Mouse (Mus musculus): ENCODE results near the gene Ctss. TPM values are rescaled to one million over a fixed set of nuclear protein-coding genes. Genes with fewer than 3 reads are reported as not detected.
"Not testable (repeated sequence)": the region's sequence is repeated elsewhere in the genome, so short reads cannot be mapped to it uniquely, and the experiment has no call there.

The Ctss gene
- polyA plus RNA-seq, 1 experiment: 68.2 TPM

- 86% methylated on average over 6 of the region's 6 CpGs for whole genome bisulfite sequencing
- no peak for DNase-seq (ENCODE audit: low read depth, low spot score)
Observed at GRCm38 (mm10) chr3:95529814-95530213, 3.2 kb downstream of the Ctss start.

GRCm38 (mm10) chr3:95531025-95531424 is 4.4 kb downstream of the Ctss start:
- WGBS: 97% methylated on average over 1 of the region's 1 CpGs
- DNase-seq (ENCODE audit: low read depth, low spot score): no peak

- 90% methylated on average over 5 of the region's 5 CpGs for WGBS
- no peak for DNase-seq (ENCODE audit: low read depth, low spot score)
Observed at GRCm38 (mm10) chr3:95533364-95533763, 6.8 kb downstream of the Ctss start.

GRCm38 (mm10) chr3:95534927-95535326 is 8.3 kb downstream of the Ctss start:
- DNase-seq (ENCODE audit: low read depth, low spot score): no peak
- WGBS: 88% methylated on average over 1 of the region's 1 CpGs

GRCm38 (mm10) chr3:95538936-95539335 is 12.3 kb downstream of the Ctss start:
- DNase-seq (ENCODE audit: low read depth, low spot score): no peak
- 80% methylated on average over 10 of the region's 10 CpGs for WGBS

- 93% methylated on average over 4 of the region's 4 CpGs for WGBS
Observed at GRCm38 (mm10) chr3:95539837-95540236, 13.3 kb downstream of the Ctss start.

GRCm38 (mm10) chr3:95541186-95541585 is 14.6 kb downstream of the Ctss start:
- 76% methylated on average over 2 of the region's 2 CpGs for WGBS
- DNase-seq (ENCODE audit: low read depth, low spot score): not testable (repeated sequence)

More at GRCm38 (mm10) chr3:95539837-95540236, 13.3 kb downstream of the Ctss start:
- DNase-seq (ENCODE audit: low read depth, low spot score): no peak

- no peak for DNase-seq (ENCODE audit: low read depth, low spot score)
Observed at GRCm38 (mm10) chr3:95542171-95542570, 15.6 kb downstream of the Ctss start.

GRCm38 (mm10) chr3:95542981-95543380 is 16.4 kb downstream of the Ctss start:
- 75% methylated on average over 7 of the region's 7 CpGs for WGBS
- DNase-seq (ENCODE audit: low read depth, low spot score): no peak

GRCm38 (mm10) chr3:95550176-95550575 is 23.6 kb downstream of the Ctss start:
- DNase-seq (ENCODE audit: low read depth, low spot score): no peak
- 82% methylated on average over 1 of the region's 1 CpGs for WGBS

- DNase-seq (ENCODE audit: low read depth, low spot score): no peak
- 32% methylated on average over 3 of the region's 3 CpGs for WGBS
Observed at GRCm38 (mm10) chr3:95553986-95554385, 27.4 kb downstream of the Ctss start.

GRCm38 (mm10) chr3:95559437-95559836 is 32.9 kb downstream of the Ctss start, which contains the start of gene Hormad1:
Gene Hormad1, plus strand, starts transcription at chr3:95559677.
- 88% methylated on average over 27 of the region's 27 CpGs for WGBS
- no peak for DNase-seq (ENCODE audit: low read depth, low spot score)

GRCm38 (mm10) chr3:95560738-95561137 is 34.2 kb downstream of the Ctss start:
- WGBS: 86% methylated on average over 3 of the region's 3 CpGs
- no peak for DNase-seq (ENCODE audit: low read depth, low spot score)

- no peak for DNase-seq (ENCODE audit: low read depth, low spot score)
- WGBS: 66% methylated on average over 2 of the region's 2 CpGs
Observed at GRCm38 (mm10) chr3:95561826-95562225, 35.2 kb downstream of the Ctss start.

GRCm38 (mm10) chr3:95569585-95569984 is 43.0 kb downstream of the Ctss start:
- no peak for DNase-seq (ENCODE audit: low read depth, low spot score)
- WGBS: 95% methylated on average over 3 of the region's 3 CpGs

- DNase-seq (ENCODE audit: low read depth, low spot score): no peak
- WGBS: 24% methylated on average over 8 of the region's 8 CpGs
Observed at GRCm38 (mm10) chr3:95587754-95588603, 61.4 kb downstream of the Ctss start.

GRCm38 (mm10) chr3:95588604-95589086 is 62.1 kb downstream of the Ctss start, which contains the start of gene Golph3l:
Gene Golph3l, plus strand, starts transcription at chr3:95588934.
- under 1% methylated on average over 12 of the region's 12 CpGs for WGBS
- DNase-seq (ENCODE audit: low read depth, low spot score): peak; percentile 100

GRCm38 (mm10) chr3:95598734-95599133 is 72.1 kb downstream of the Ctss start:
- DNase-seq (ENCODE audit: low read depth, low spot score): peak; percentile 80

GRCm38 (mm10) chr3:95601287-95601686 is 74.7 kb downstream of the Ctss start:
- WGBS: 36% methylated on average over 3 of the region's 3 CpGs
- peak; percentile 87 for DNase-seq (ENCODE audit: low read depth, low spot score)
